Mouse (Mus musculus): ENCODE results near the gene Slc28a3. TPM values are rescaled to one million over a fixed set of nuclear protein-coding genes. Genes with fewer than 3 reads are reported as not detected.
A peak's percentile ranks its signal among the peaks of the same experiment; 100 is the strongest.

The Slc28a3 gene
- polyA plus RNA-seq, 1 experiment from 2014 or later: not detected

- Histone ChIP-seq H3K27me3 (ENCODE audit: insufficient read depth, low read length) (no peaks in the 10 kb centered on the region), H3K9me3 (ENCODE audit: low read length) (no peaks in the 10 kb centered on the region), H3K4me2 (replicated peaks; ENCODE audit: low read depth, low read length) (no peak overlapping the region), H3K27ac (ENCODE audit: low read length) (no peak overlapping the region), H3K4me1 (ENCODE audit: insufficient read depth, low read length) (no peaks in the 10 kb centered on the region), H3K9ac (replicated peaks; ENCODE audit: low read length) (no peak overlapping the region), H3K4me3 (ENCODE audit: low read length) (no peak overlapping the region), H3K36me3 (ENCODE audit: insufficient read depth, low read length) (no peaks in the 10 kb centered on the region)
- 76% methylated on average over 2 of the region's 2 CpGs for WGBS
- ATAC-seq (ENCODE audit: low FRiP score, low TSS enrichment): no peak
These were observed 75.4 kb downstream of the Slc28a3 start for GRCm38 (mm10) chr13:58535321-58535720.

DNA sequence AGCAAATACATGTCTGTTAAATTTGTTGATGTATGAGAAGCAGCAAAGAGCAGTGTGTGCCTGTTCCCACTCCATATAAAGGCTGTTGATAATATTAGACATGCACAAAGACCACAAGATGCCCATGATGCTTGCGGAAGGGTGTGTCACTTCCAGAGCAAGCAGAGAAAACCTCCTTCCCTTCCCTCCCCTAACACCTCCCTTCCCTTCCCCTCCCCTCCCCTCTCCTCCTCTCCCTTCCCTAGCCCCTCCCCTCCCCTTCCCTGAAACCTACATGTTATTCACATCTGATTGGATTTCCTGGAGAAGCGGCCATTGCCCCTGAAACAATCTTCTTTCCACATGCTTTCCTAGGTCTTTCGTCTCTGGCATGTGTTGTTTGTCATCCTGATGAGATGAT lies 75.8 kb downstream of the Slc28a3 start:
- Histone ChIP-seq H3K4me1 (ENCODE audit: insufficient read depth, low read length) (no peaks in the 10 kb centered on the region), H3K36me3 (ENCODE audit: insufficient read depth, low read length) (no peaks in the 10 kb centered on the region), H3K4me2 (replicated peaks; ENCODE audit: low read depth, low read length) (no peak overlapping the region), H3K27ac (ENCODE audit: low read length) (no peak overlapping the region), H3K9ac (replicated peaks; ENCODE audit: low read length) (no peak overlapping the region), H3K27me3 (ENCODE audit: insufficient read depth, low read length) (no peaks in the 10 kb centered on the region), H3K4me3 (ENCODE audit: low read length) (no peak overlapping the region), H3K9me3 (ENCODE audit: low read length) (no peaks in the 10 kb centered on the region)
- ATAC-seq (ENCODE audit: low FRiP score, low TSS enrichment): no peak
- WGBS: 78% methylated on average over 3 of the region's 3 CpGs

DNA sequence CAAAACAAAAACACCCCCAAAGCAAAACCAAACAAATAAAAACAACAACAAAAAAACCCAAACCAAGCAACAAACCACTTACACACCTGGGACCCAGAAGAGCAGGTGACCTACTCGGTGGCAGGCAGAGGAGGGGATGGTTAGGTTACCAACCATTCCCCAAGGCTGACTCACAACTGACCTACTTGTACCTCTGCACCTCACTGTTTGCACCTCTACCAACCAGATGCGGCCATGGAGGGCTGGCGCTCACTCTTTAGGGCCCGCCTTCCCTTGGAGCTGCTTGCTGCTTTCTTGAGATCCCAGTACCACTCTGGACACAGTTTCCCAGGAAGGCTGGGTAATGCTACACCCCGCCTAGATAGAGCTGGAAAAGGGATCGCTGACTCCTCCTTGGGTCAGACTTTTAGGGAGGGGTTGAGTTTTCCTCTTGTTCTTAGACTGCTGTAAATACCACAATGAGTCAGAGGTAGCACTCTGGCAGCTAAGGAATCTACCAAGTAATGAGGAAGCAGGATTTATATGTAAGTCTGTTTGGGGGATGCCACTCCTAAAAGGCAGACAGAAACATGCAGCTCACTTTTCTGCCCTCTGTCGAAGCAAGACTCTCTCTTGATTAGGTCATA lies 76.3 kb downstream of the Slc28a3 start:
- Histone ChIP-seq H3K27ac (ENCODE audit: low read length) (no peak overlapping the region), H3K4me1 (ENCODE audit: insufficient read depth, low read length) (no peaks in the 10 kb centered on the region), H3K36me3 (ENCODE audit: insufficient read depth, low read length) (no peaks in the 10 kb centered on the region), H3K4me3 (ENCODE audit: low read length) (no peak overlapping the region), H3K4me2 (replicated peaks; ENCODE audit: low read depth, low read length) (no peak overlapping the region), H3K27me3 (ENCODE audit: insufficient read depth, low read length) (no peaks in the 10 kb centered on the region), H3K9me3 (ENCODE audit: low read length) (no peaks in the 10 kb centered on the region), H3K9ac (replicated peaks; ENCODE audit: low read length) (no peak overlapping the region)
- ATAC-seq (ENCODE audit: low FRiP score, low TSS enrichment): no peak
- 66% methylated on average over 7 of the region's 7 CpGs for WGBS

- peaks cover 18% of the 10 kb centered on the region for H3K27me3 ChIP-seq (ENCODE audit: insufficient read depth, low read length)
- no peak overlapping the region for H3K27ac ChIP-seq (ENCODE audit: low read length)
- no peak for ATAC-seq (ENCODE audit: low FRiP score, low TSS enrichment)
- H3K9ac ChIP-seq (replicated peaks; ENCODE audit: low read length): no peak overlapping the region
- H3K4me2 ChIP-seq (replicated peaks; ENCODE audit: low read depth, low read length): no peak overlapping the region
- H3K36me3 ChIP-seq (ENCODE audit: insufficient read depth, low read length): no peaks in the 10 kb centered on the region
- H3K4me1 ChIP-seq (ENCODE audit: insufficient read depth, low read length): peaks cover 8% of the 10 kb centered on the region; the same call in 1 of the 2 replicates
- H3K4me3 ChIP-seq (ENCODE audit: low read length): no peak overlapping the region
- 91% methylated on average over 3 of the region's 3 CpGs for WGBS
- no peaks in the 10 kb centered on the region for H3K9me3 ChIP-seq (ENCODE audit: low read length)
These were observed 86.1 kb downstream of the Slc28a3 start for GRCm38 (mm10) chr13:58524581-58524980.

- no peak for ATAC-seq (ENCODE audit: low FRiP score, low TSS enrichment)
- no peak overlapping the region for H3K9ac ChIP-seq (replicated peaks; ENCODE audit: low read length)
- no peak overlapping the region for H3K4me3 ChIP-seq (ENCODE audit: low read length)
- 61% methylated on average over 7 of the region's 7 CpGs for WGBS
- H3K4me2 ChIP-seq (replicated peaks; ENCODE audit: low read depth, low read length): no peak overlapping the region
- peaks cover 8% of the 10 kb centered on the region; the same call in 1 of the 2 replicates for H3K4me1 ChIP-seq (ENCODE audit: insufficient read depth, low read length)
- H3K9me3 ChIP-seq (ENCODE audit: low read length): no peaks in the 10 kb centered on the region
- H3K27me3 ChIP-seq (ENCODE audit: insufficient read depth, low read length): peaks cover 18% of the 10 kb centered on the region
- no peak overlapping the region for H3K27ac ChIP-seq (ENCODE audit: low read length)
- no peaks in the 10 kb centered on the region for H3K36me3 ChIP-seq (ENCODE audit: insufficient read depth, low read length)
These were observed 86.9 kb downstream of the Slc28a3 start for GRCm38 (mm10) chr13:58523761-58524117.

- no peaks in the 10 kb centered on the region for H3K9me3 ChIP-seq (ENCODE audit: low read length)
- peaks cover 18% of the 10 kb centered on the region for H3K27me3 ChIP-seq (ENCODE audit: insufficient read depth, low read length)
- H3K27ac ChIP-seq (ENCODE audit: low read length): no peak overlapping the region
- H3K4me3 ChIP-seq (ENCODE audit: low read length): peak overlapping the region; percentile 2
- H3K4me2 ChIP-seq (replicated peaks; ENCODE audit: low read depth, low read length): peak overlapping the region; percentile 35
- 12% methylated on average over 20 of the region's 20 CpGs for WGBS
- no peak overlapping the region for H3K9ac ChIP-seq (replicated peaks; ENCODE audit: low read length)
- peaks cover 8% of the 10 kb centered on the region; the same call in 1 of the 2 replicates for H3K4me1 ChIP-seq (ENCODE audit: insufficient read depth, low read length)
- ATAC-seq (ENCODE audit: low FRiP score, low TSS enrichment): peak; percentile 63; the same call in 1 of the 2 replicates
- no peaks in the 10 kb centered on the region for H3K36me3 ChIP-seq (ENCODE audit: insufficient read depth, low read length)
These were observed 87.5 kb downstream of the Slc28a3 start for GRCm38 (mm10) chr13:58523011-58523760.

GRCm38 (mm10) chr13:58521331-58522030 lies 89.2 kb downstream of the Slc28a3 start:
- no peak overlapping the region for H3K27ac ChIP-seq (ENCODE audit: low read length)
- H3K9me3 ChIP-seq (ENCODE audit: low read length): no peaks in the 10 kb centered on the region
- H3K4me3 ChIP-seq (ENCODE audit: low read length): no peak overlapping the region
- H3K27me3 ChIP-seq (ENCODE audit: insufficient read depth, low read length): peaks cover 18% of the 10 kb centered on the region
- WGBS: 89% methylated on average over 9 of the region's 9 CpGs
- H3K4me1 ChIP-seq (ENCODE audit: insufficient read depth, low read length): peaks cover 8% of the 10 kb centered on the region; the same call in 1 of the 2 replicates
- H3K36me3 ChIP-seq (ENCODE audit: insufficient read depth, low read length): no peaks in the 10 kb centered on the region
- H3K4me2 ChIP-seq (replicated peaks; ENCODE audit: low read depth, low read length): no peak overlapping the region
- H3K9ac ChIP-seq (replicated peaks; ENCODE audit: low read length): no peak overlapping the region
- no peak for ATAC-seq (ENCODE audit: low FRiP score, low TSS enrichment)

- Histone ChIP-seq H3K4me2 (replicated peaks; ENCODE audit: low read depth, low read length) (no peak overlapping the region), H3K9ac (replicated peaks; ENCODE audit: low read length) (no peak overlapping the region), H3K9me3 (ENCODE audit: low read length) (no peaks in the 10 kb centered on the region), H3K27ac (ENCODE audit: low read length) (no peak overlapping the region), H3K36me3 (ENCODE audit: insufficient read depth, low read length) (no peaks in the 10 kb centered on the region), H3K4me3 (ENCODE audit: low read length) (no peak overlapping the region), H3K27me3 (ENCODE audit: insufficient read depth, low read length) (peaks cover 18% of the 10 kb centered on the region), H3K4me1 (ENCODE audit: insufficient read depth, low read length) (peaks cover 8% of the 10 kb centered on the region; the same call in 1 of the 2 replicates)
- WGBS: 66% methylated on average over 7 of the region's 7 CpGs
- ATAC-seq (ENCODE audit: low FRiP score, low TSS enrichment): no peak
These were observed 89.9 kb downstream of the Slc28a3 start for GRCm38 (mm10) chr13:58520580-58521330.

GRCm38 (mm10) chr13:58520028-58520427 lies 90.6 kb downstream of the Slc28a3 start:
- 86% methylated on average over 9 of the region's 9 CpGs for WGBS
- Histone ChIP-seq H3K9me3 (ENCODE audit: low read length) (no peaks in the 10 kb centered on the region), H3K36me3 (ENCODE audit: insufficient read depth, low read length) (no peaks in the 10 kb centered on the region), H3K4me3 (ENCODE audit: low read length) (no peak overlapping the region), H3K27me3 (ENCODE audit: insufficient read depth, low read length) (peaks cover 18% of the 10 kb centered on the region), H3K4me2 (replicated peaks; ENCODE audit: low read depth, low read length) (no peak overlapping the region), H3K27ac (ENCODE audit: low read length) (no peak overlapping the region), H3K9ac (replicated peaks; ENCODE audit: low read length) (no peak overlapping the region), H3K4me1 (ENCODE audit: insufficient read depth, low read length) (peaks cover 8% of the 10 kb centered on the region; the same call in 1 of the 2 replicates)
- ATAC-seq (ENCODE audit: low FRiP score, low TSS enrichment): no peak
